Mouse (Mus musculus): ENCODE data around the gene Olfr1303. TPM values are rescaled to one million over a fixed set of nuclear protein-coding genes. Genes with fewer than 3 reads are reported as not detected.

Gene Olfr1303
- total RNA-seq (2021): not detected

- DNase-seq: no peak
Observed at GRCm38 (mm10) chr2:111820240-111820639, at the start of gene Olfr1303. Gene Olfr1303 (minus strand): TSS chr2:111820340.

- no peak for DNase-seq
Observed at GRCm38 (mm10) chr2:111812936-111813335, 7.2 kb downstream of the Olfr1303 start.

- DNase-seq: no peak
Observed at GRCm38 (mm10) chr2:111777129-111777528, 43.0 kb downstream of the Olfr1303 start, which contains the start of gene Olfr1302. Gene Olfr1302 (plus strand): TSS chr2:111777429.

Other genes starting within 250 kb of the Olfr1303 start
- not detected for gene Olfr1297, start 193.8 kb downstream of the Olfr1303 start, total RNA-seq (2021)
- not detected for gene Olfr1298, start 171.1 kb downstream of the Olfr1303 start, total RNA-seq (2021)
- not detected for gene Olfr1299, start 158.9 kb downstream of the Olfr1303 start, total RNA-seq (2021)
- not detected for gene Olfr1301, start 69.3 kb downstream of the Olfr1303 start, total RNA-seq (2021)
- gene Olfr1302, start 42.9 kb downstream of the Olfr1303 start, total RNA-seq (2021): not detected
- not detected for gene Olfr1305, start 56.8 kb upstream of the Olfr1303 start, total RNA-seq (2021)
- gene Olfr1306, start 95.9 kb upstream of the Olfr1303 start, total RNA-seq (2021): not detected
- gene Olfr1307, start 129.1 kb upstream of the Olfr1303 start, total RNA-seq (2021): under 1 TPM; 0.05 to 0.07 TPM
- not detected for gene Olfr1308, start 144.6 kb upstream of the Olfr1303 start, total RNA-seq (2021)
- not detected for gene Olfr1309, start 169.9 kb upstream of the Olfr1303 start, total RNA-seq (2021)
- not detected for gene Olfr1310, start 192.4 kb upstream of the Olfr1303 start, total RNA-seq (2021)
- not detected for gene Olfr1311, start 204.1 kb upstream of the Olfr1303 start, total RNA-seq (2021)
- not detected for gene Olfr1312, start 229.9 kb upstream of the Olfr1303 start, total RNA-seq (2021)